Comparison of ENCODE assay signal across 9 mouse cellular contexts in the genomic region with DNA sequence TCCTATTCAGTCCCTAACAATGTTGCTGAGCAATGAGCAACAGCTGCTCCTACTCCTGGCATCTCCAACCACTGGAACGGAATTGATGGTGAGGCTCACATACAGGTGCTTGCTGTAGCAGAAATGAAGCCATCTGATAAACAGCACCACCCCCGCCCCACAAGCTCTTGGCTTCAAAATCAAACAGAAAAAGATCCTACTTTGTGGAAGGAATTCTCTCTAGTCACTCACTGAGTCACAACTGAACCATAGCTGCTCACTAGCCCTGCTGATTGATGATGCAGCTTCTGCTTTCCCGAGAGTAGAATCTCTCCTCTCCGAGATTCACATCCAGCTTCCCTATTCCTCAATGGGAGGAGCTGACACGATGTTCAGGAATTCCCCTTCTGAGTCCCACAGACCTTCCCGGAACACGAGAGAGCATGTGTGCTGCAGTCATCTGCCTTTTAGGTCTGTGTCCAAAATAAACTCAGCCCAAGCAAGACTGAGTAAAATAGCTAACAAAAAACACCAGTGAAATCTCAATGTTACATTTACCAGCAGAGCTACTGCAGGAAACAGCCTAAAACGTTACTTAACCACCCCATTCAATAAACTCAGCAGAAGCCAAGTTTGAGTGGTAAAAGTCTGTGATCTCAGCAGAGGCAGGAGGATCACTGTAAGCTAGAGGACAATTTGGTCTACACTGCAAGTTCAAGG. TPM values are rescaled to one million over a fixed set of nuclear protein-coding genes. Genes with fewer than 3 reads are reported as not detected.
A peak's percentile ranks its signal among the peaks of the same experiment; 100 is the strongest.
DNase-seq lines count a peak whose midpoint lies in the region; ATAC-seq and TF ChIP-seq lines count a peak whose summit lies in the region.
"Had no signal": no experiment of that assay in that cellular context is flagged by ENCODE, and none has a peak within 500 bp of the region (broad histone marks: within the 10 kb centered on the region; RNA-seq: fewer than 3 reads in every experiment).

No protein-coding gene starts in this region.

- DNase-seq in lung, postnatal 4 days: no peak
- DNase-seq in cerebellum, adult 9-10 months: no peak
- no peak for DNase-seq in ovary, postnatal 36 days (ENCODE audit: low spot score)

- 0 out of 2 replicates have a peak overlapping the region, but pooled peaks have one; percentile 1 for H3K9ac ChIP-seq in lung, embryonic 15.5 days
- no peak overlapping the region for H3K9ac ChIP-seq in hindbrain, embryonic 15.5 days
- peak overlapping the region; percentile 86; the same call in 1 of the 2 replicates for H3K9ac ChIP-seq in midbrain, embryonic 15.5 days

- H3K4me3 ChIP-seq in lung, embryonic 15.5 days: peak overlapping the region; percentile 76
- H3K4me3 ChIP-seq in embryonic fibroblast, embryonic 13.5 days (ENCODE audit: insufficient read depth, low read length): peak overlapping the region; percentile 93
- H3K4me3 ChIP-seq in hindbrain, embryonic 15.5 days: peak overlapping the region; percentile 93
- H3K4me3 ChIP-seq in midbrain, embryonic 15.5 days: peak overlapping the region; percentile 97

- peak; percentile 59 for TF ChIP-seq POLR2A in embryonic fibroblast, embryonic 13.5 days (IDR thresholded peaks at IDR 0.05; ENCODE audit: low read depth, low read length)

- H3K4me1 ChIP-seq in lung, embryonic 15.5 days: peaks cover 24% of the 10 kb centered on the region
- peaks cover 17% of the 10 kb centered on the region for H3K4me1 ChIP-seq in embryonic fibroblast, embryonic 13.5 days (ENCODE audit: control insufficient read depth, insufficient read depth, low read length)
- peaks cover 46% of the 10 kb centered on the region for H3K4me1 ChIP-seq in hindbrain, embryonic 15.5 days (replicated peaks)
- peaks cover 44% of the 10 kb centered on the region for H3K4me1 ChIP-seq in midbrain, embryonic 15.5 days

- no peak overlapping the region for H3K27ac ChIP-seq in lung, embryonic 15.5 days
- H3K27ac ChIP-seq in embryonic fibroblast, embryonic 13.5 days (ENCODE audit: insufficient read depth, low read length): peak overlapping the region; percentile 94
- H3K27ac ChIP-seq in hindbrain, embryonic 15.5 days (replicated peaks): no peak overlapping the region
- H3K27ac ChIP-seq in midbrain, embryonic 15.5 days: no peak overlapping the region

- no peaks in the 10 kb centered on the region for H3K36me3 ChIP-seq in lung, embryonic 15.5 days
- H3K36me3 ChIP-seq in hindbrain, embryonic 15.5 days: no peaks in the 10 kb centered on the region
- H3K36me3 ChIP-seq in midbrain, embryonic 15.5 days (replicated peaks): no peaks in the 10 kb centered on the region

- ATAC-seq in lung, embryonic 15.5 days (ENCODE audit: borderline replicate concordance, extremely low read depth, low FRiP score, low TSS enrichment): no peak
- no peak for ATAC-seq in hindbrain, embryonic 15.5 days (ENCODE audit: low FRiP score, low read depth)
- ATAC-seq in midbrain, embryonic 15.5 days (replicated peaks): no peak
- ATAC-seq in cerebellum, adult (ENCODE audit: insufficient number of reproducible peaks, low FRiP score, low TSS enrichment): no peak

- no peaks in the 10 kb centered on the region for H3K9me3 ChIP-seq in lung, embryonic 15.5 days
- no peaks in the 10 kb centered on the region for H3K9me3 ChIP-seq in hindbrain, embryonic 15.5 days
- no peaks in the 10 kb centered on the region for H3K9me3 ChIP-seq in midbrain, embryonic 15.5 days

- H3K27me3 ChIP-seq in lung, embryonic 15.5 days: peaks cover 24% of the 10 kb centered on the region
- peaks cover 14% of the 10 kb centered on the region for H3K27me3 ChIP-seq in hindbrain, embryonic 15.5 days
- peaks cover 23% of the 10 kb centered on the region for H3K27me3 ChIP-seq in midbrain, embryonic 15.5 days (replicated peaks)

- WGBS in lung, embryonic 15.5 days: 26% methylated on average over 8 of the region's 8 CpGs
- WGBS in hindbrain, embryonic 15.5 days: 35% methylated on average over 8 of the region's 8 CpGs
- WGBS in midbrain, embryonic 15.5 days: 56% methylated on average over 8 of the region's 8 CpGs

- peak overlapping the region; percentile 69 for H3K4me2 ChIP-seq in lung, embryonic 15.5 days
- H3K4me2 ChIP-seq in hindbrain, embryonic 15.5 days: peak overlapping the region; percentile 95
- peak overlapping the region; percentile 94 for H3K4me2 ChIP-seq in midbrain, embryonic 15.5 days

- no peak for TF ChIP-seq CTCF in embryonic fibroblast, embryonic 13.5 days (IDR thresholded peaks at IDR 0.05; ENCODE audit: borderline replicate concordance, insufficient read depth, low read length)

RNA-seq across cellular contexts. Expression of a gene that starts 0.7 kb away (rescaled TPM):
- polyA plus RNA-seq in lung, embryonic 15.5 days (2015; fragmentation: Nextera tagmentation; extraction: Ambion mirVana): 0.06 and 0.09 TPM in 2 replicates
- not detected in 2 replicates for polyA plus RNA-seq in embryonic fibroblast, embryonic 13.5 days (2011; ENCODE audit: insufficient read length, low read depth, missing spikeins)
- 0.18 and 0.19 TPM in 2 replicates for polyA plus RNA-seq in hindbrain, embryonic 15.5 days (2015; fragmentation: Nextera tagmentation; extraction: Ambion mirVana)
- 0.09 TPM in 2 replicates for polyA plus RNA-seq in midbrain, embryonic 15.5 days (2015; fragmentation: Nextera tagmentation; extraction: Ambion mirVana)

RNA-seq across cellular contexts. Expression of a gene that starts 3.7 kb away (rescaled TPM):
- polyA plus RNA-seq in lung, embryonic 15.5 days (2015; fragmentation: Nextera tagmentation; extraction: Ambion mirVana): 20.3 and 26.0 TPM in 2 replicates
- polyA plus RNA-seq in embryonic fibroblast, embryonic 13.5 days (2011; ENCODE audit: insufficient read length, low read depth, missing spikeins): 40.3 and 48.5 TPM in 2 replicates
- 19.9 and 27.6 TPM in 2 replicates for polyA plus RNA-seq in hindbrain, embryonic 15.5 days (2015; fragmentation: Nextera tagmentation; extraction: Ambion mirVana)
- polyA plus RNA-seq in midbrain, embryonic 15.5 days (2015; fragmentation: Nextera tagmentation; extraction: Ambion mirVana): 28.0 and 31.0 TPM in 2 replicates

RNA-seq across cellular contexts. Expression of a gene that starts 47.6 kb away (rescaled TPM):
- 19.5 and 21.5 TPM in 2 replicates for polyA plus RNA-seq in lung, embryonic 15.5 days (2015; fragmentation: Nextera tagmentation; extraction: Ambion mirVana)
- 22.6 and 27.4 TPM in 2 replicates for polyA plus RNA-seq in embryonic fibroblast, embryonic 13.5 days (2011; ENCODE audit: insufficient read length, low read depth, missing spikeins)
- 55.5 and 56.7 TPM in 2 replicates for polyA plus RNA-seq in hindbrain, embryonic 15.5 days (2015; fragmentation: Nextera tagmentation; extraction: Ambion mirVana)
- 57.0 and 59.5 TPM in 2 replicates for polyA plus RNA-seq in midbrain, embryonic 15.5 days (2015; fragmentation: Nextera tagmentation; extraction: Ambion mirVana)

RNA-seq across cellular contexts. Expression of a gene that starts 56.9 kb away (rescaled TPM):
- polyA plus RNA-seq in lung, embryonic 15.5 days (2015; fragmentation: Nextera tagmentation; extraction: Ambion mirVana): not detected in 2 replicates
- not detected in 2 replicates for polyA plus RNA-seq in embryonic fibroblast, embryonic 13.5 days (2011; ENCODE audit: insufficient read length, low read depth, missing spikeins)
- 0.38 TPM in 1 of 2 replicates, not detected in the other for polyA plus RNA-seq in hindbrain, embryonic 15.5 days (2015; fragmentation: Nextera tagmentation; extraction: Ambion mirVana)
- not detected in 2 replicates for polyA plus RNA-seq in midbrain, embryonic 15.5 days (2015; fragmentation: Nextera tagmentation; extraction: Ambion mirVana)
- polyA plus RNA-seq: brain, embryonic 14.5 days had no signal
